Mouse (Mus musculus) thymus, postnatal 25 days (tissue): ENCODE measurements at regions not wholly inside any gene's neighbourhood (a gene's known extent, or its start where the extent isn't known, plus 50 kb on each side); places are given as distances from the start of the nearest gene placed in this dataset.
A peak's percentile ranks its signal among the peaks of the same experiment; 100 is the strongest.
"Not testable (repeated sequence)": the region's sequence is repeated elsewhere in the genome, so short reads cannot be mapped to it uniquely, and the experiment has no call there.

Source experiments
- DNase-seq: peaks from one replicate; pipeline ENCODE4 v3.0.0; 2022

DNA sequence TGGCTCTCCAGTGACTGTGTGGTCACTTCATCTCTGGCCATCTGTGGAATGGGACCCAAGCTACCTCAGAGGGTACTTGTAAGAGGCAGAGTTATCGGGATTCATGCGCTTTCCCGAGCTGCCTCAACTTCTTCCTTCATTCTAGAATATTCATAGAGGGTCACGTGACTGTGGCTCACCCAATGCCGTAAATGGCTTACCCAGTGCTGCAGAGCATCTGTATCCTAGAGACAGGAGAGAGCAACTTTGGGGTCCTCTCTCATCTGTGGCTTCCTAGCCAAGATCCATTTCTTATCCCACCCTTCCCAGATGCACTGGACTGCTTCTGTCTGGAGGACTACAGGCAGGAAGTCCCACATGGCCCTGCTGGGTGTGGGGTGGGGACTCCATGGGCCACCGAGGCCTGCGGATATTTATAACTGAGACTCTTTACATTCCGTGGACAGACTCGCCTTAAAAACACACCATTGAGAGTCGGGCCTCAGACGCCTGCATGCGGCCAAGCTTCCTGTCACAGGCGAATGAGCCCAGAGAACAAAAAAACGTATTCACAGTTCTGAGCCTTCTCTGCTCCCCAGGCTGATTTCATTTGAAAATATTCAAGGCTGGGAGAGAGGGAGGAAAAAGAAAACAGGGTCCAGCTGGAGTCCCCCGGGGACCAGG is 138.3 kb upstream of the Haao start:
- no peak for DNase-seq

DNA sequence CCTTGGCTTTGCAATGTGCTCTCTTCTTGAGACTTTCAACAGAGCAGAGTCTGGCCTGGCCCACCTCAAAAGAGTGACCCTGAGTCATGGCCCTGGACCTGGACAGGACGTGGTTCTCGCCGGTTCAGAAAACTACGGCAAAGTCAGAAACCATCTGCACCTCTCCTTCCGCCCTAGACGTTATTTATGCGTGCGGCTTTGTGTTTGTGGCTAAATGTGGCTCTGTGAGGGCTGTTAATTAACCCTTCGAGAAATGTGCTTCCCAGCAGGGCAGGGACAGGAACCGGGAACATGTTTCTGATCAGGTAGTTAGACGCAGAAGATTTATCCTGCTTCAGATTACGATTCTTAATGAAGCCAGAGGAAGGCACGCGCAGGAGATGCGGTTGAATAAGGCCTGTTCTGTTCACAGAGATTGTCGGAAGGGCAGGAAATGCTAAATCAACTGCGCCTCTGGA is 137.6 kb upstream of the Haao start:
- no peak for DNase-seq

DNA sequence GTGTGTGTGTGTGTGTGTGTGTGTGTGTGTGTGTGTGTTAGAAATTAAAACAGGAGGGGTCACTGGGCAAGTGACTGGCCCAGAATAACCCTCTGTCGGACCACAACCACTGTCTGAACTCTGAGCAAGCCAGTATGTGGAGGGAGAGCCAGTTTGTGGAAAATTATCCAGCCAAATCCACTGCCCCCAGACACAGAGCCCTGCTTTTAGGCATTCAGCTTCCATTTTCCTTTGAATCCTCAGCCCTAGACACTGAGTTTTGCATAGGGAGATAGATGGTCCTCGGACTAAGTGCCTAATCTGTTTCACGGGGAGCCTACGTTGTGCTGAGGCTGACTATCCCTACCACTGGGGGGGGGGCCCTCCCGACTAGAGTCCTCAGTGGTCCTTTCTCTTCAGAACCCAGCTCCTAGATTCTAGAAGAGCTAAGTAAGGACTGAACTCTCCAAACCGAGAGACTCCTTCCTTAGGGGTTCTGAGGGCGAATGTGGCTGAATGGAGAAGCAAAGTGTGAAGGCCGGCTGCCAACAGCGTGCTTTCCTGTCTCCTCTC is 136.2 kb upstream of the Haao start:
- no peak for DNase-seq

DNA sequence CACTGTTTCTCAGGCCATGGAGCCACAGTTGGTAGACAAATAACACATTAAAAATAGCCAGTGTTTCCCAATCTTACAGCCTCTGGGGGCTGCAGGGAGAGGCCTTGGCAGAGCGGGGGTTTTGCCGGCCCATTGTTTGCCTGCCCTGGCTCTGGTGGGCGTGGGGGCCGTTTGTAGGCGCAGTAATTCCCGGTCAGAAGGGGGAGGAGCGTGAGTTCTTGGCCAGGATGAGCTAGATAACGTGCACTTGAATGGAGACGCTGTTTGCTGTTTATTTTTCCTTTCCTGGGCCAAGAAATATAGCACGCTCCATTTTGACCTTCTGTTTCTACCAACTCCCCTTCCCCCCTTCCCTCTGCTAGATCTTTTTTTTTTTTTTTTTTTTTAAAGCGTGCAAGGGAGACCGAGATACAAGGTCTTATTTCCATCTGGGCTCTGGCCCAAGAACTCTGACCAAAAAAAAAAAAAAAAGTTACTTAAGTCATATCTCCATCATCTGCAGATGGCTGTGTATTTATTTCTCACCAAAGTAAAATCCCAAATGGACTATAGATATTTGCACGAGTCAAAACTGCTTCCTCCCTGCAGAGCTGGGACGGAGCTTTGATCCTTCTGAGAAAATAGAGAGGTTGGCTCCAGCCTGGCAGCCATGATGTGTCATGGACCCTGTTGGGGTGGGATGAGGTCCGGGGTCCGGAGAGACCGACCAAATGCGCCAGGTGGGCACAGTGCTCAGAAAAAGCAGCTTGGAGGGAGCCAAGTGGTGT is 135.5 kb upstream of the Haao start:
- no peak for DNase-seq

DNA sequence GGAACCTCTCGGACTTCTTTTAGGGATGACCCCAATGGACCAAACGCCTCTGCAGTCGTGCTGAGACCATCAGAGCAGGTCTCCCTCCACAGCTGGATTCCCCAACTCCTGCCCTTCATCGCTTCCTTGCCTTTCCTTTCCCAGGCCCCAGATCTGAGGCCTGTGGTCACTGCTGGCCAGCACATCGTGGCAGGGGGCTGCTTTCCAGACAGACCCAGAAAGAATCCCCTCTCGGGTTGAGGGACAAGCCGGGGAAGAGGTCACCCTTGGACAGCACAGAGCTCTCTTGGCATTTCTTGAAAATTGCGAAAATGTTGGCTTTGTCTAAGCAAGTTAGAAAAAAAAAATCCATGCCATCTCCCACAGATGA is 134.9 kb upstream of the Haao start:
- DNase-seq: no peak

DNA sequence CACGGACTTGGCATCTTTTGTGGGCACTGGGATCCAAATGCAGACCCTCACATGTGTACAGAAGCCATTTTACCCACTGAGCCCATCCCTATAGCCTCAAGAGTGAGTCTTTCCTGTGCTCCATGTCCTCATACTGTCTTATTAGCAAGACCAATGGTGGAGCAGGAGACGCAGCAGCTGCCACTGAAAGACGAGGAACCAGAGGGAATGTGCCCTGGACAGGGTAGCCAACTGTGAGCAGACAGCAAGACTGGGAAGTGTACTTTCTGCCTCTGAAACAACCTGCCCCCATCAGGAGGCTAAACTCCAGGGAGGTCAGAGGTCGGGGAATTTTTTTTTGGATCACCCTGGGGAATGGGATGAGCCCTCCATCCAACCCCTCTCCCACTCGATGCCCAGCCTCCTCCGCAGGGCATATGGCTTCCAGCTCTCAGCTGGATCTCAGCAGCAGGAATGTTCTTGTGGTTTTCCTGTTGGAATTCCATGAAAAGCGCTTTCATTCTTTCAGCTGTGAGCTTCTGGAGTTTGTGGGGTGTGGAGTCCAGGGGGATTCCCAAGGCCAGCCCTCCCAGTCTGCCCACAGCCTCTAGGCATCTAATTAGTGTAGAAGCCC is 131.2 kb upstream of the Haao start:
- DNase-seq: no peak

DNA sequence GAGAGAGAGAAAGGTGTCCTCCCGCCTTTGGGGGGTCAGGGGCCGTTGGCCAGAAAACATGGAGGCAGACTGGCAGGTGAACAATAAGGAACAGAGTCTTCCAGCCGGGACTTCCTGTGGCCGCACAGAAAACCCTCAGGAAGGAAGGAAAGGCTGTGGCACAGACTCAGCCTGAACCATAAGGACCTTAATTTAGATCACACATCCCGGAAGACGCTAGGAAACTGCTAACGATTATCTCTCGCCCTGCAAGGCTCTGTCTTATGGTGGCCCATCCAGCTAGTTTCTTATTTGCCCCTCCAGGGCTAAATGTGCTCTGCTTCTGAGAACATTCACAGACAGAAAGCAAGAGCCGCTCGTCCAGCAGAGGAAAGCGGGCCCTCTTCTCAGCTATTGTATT is 130.0 kb upstream of the Haao start:
- no peak for DNase-seq

DNA sequence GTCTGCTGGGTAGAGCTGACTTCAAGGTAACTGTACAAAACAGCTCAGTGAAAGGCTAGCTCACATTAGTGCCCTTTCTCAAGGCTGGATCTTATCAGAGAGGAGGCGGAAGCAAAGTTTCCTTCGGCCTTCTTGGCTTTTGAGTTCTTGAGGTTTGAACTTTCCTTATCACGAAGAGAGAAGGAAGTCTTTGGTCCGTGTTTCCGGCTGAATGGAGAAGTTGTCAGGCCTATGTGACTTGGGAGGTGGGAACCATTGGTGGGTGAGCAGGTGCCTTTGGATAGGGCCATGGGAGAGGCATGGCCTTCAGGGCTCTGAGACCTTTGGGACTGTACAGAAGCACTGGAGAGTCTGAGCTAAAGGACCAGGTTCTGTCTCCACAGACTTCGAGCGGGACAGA is 128.1 kb upstream of the Haao start:
- no peak for DNase-seq

DNA sequence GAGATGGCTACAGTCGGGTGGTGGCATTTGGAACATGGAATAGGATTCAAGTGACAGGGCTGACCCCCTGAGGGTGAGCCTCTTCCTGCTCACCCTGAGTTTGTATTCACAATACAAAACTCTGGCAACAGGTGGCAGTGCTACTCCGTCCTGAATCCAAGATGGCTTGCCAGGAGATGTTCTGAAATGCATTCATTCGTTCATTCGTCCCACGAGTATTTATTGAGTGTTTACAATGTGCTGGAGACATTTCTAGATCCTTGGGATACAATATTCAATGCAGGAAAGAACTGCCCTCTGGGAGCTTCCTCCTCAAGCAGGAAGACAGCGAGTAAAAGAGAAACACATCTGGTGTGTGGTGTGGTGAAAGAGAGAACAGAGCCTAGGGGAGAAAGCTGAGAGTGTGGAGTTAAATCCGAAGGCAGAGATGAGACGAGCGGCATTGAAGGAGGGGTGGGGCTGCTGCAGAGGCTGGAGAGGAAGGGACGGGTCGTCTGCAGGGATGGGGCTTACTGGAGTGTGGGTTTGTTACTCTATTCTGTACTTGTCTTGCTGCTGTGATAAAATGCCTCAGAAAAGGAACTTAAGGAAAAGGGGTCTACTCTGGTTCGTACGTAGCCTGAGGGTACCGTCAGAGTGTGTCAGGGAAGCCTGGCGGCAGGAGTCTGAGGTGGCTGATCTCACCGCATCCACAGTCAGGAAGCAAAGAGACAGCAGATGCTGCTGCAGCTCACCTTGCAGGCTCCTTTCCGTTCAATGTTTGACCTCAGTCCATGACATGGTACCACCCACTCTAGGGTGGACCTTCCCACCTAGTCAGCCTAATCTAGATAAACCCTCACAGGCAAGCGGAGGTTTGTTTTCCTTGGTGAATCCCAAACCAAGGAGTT is 125.9 kb upstream of the Haao start:
- DNase-seq: peak; percentile 81

DNA sequence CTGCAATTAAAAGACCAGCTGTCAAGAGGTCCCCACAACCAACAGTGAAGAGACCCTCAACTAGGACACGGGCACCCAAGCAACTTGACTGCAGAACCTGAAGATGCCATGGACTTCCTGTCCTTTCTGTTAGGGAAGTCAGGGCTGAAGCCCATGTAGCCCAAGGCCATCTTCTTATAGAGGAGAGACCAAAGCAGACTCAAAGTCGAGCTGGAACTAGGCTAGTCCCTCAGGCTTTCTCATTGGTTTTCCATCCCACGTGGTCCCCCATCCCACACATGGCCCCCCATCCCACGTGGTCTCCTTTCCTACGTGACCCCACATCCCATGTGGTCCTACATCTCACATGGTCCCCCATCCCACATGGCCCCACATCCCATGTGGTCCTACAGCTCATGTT is 125.1 kb upstream of the Haao start:
- no peak for DNase-seq

DNA sequence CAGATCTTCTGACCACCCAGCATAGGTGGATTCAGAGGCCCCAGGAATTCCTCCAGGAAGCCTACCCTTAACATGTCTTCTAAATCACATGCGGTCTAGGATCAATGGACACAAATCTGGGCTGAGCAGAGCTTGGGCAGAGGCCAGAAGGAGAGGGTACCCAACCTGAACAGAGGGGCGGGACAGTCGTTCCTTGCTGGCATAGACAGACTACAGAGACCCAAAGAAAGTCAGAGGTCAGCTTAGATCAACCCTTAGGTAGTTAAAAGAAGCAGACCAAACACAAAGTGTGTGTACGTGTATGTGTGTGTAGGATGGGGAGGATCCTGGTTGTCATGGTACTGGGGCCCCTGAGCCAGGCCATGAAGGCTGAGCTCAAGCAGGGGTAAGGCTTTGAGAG is 124.7 kb upstream of the Haao start:
- DNase-seq: no peak

DNA sequence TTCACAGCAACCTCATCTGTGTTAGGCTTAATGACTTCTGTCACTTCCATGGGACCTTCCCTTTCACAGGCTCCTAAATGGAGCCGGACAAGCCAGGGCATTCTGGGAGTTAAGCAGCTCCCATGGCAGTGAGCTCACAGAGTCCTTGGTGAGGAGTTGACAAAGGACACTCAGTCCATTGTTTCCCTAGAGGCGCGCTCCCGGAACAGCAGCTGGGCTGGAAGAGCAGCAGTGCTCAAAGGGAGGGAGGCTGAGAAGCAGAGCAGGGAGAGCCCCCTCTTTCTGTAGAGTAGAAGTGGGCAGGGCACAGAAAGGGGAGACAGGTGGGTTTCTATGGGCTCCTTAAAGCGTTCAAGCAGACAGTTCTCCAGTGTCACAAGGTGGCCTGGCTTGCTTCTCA is 124.3 kb upstream of the Haao start:
- no peak for DNase-seq

DNA sequence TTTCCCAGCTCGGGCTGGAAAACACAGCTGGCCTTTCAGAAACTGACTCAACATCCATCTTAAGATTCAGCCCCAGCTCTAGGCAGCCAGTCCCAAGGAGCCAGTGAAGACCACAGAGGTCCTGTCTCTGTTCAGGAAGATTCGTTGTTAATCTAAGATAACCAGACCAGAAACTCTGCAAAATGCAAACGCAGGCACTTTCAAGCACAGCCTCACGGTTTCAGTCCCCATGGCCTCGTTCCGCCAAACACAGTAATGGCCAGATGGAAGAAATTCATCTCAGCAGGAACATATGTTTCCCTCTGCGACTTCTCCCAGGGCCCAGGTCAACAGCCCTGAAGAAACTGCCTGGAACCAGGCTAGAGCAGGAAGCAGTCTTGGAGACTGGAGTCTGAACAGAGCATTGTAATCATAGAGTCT is 121.7 kb upstream of the Haao start:
- no peak for DNase-seq

DNA sequence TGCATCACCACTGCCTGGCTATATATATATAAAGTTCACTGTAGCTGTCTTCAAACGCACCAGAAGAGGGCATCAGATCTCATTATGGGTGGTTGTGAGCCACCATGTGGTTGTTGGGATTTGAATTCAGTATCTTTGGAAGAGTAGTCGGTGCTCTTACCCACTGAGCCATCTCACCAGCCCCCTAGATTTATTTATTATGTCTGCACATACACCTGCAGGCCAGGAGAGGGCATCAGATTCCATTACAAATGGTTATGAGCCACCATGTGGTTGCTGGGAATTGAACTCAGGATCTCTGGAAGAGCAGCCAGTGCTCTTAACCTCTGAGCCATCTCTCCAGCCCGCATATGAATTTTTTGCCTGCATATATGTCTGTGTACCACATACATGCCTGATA is 120.4 kb upstream of the Haao start:
- DNase-seq: not testable (repeated sequence)

DNA sequence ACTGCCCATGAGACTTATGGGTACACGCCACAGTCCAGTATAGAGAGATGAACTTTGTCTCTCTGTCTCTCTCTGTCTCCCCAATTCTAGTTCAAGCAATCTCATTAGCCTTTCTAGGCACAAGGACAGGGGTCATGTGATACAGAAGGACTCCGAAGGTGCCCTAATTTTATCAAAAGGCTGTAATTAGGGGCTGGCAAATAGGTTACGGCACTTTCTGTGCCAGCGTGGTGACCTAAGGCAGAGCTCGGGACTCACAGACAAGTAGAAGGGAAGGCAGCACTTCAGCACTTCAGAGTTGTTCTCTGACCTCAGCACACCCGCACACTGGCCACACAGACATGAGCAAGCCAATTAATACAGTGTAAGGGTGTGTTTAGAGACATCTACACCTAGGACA is 119.2 kb upstream of the Haao start:
- DNase-seq: no peak

DNA sequence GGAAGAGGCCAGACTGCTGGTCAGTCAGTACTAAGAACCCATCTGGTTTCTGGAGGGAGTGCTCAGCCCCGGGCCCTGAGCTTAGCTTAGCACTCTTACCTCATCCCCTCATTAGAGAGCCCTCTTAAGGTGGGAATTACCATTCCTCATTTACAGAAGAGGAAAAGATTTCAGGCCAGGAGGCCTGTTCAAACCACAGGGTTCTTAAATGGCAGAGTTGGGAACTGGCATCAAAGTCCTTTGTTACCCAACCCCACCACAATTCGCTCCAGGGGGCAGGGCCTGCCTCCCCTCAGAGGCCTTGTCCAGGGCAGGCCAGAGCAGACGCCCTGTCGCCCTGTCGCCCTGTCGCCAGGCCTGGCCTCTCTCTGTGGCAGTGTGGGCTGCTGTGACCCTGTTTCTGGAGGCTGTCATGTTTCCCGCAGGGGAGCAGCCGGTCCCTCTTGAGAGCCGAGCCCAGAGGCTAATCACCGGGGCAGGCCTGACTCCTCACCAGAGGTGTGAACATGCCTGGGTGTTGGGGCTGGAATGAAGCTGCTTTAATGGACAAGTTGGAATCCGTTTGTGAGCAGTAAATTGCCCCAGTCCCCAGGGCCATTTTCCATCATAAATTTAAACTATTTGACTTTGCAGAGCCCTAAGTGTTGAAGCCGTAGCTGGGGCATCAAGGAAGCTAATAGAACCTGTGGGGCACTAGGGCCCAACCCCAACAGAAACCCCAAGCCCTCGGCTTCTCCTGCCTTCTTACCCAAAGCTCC is 116.9 kb upstream of the Haao start:
- no peak for DNase-seq

DNA sequence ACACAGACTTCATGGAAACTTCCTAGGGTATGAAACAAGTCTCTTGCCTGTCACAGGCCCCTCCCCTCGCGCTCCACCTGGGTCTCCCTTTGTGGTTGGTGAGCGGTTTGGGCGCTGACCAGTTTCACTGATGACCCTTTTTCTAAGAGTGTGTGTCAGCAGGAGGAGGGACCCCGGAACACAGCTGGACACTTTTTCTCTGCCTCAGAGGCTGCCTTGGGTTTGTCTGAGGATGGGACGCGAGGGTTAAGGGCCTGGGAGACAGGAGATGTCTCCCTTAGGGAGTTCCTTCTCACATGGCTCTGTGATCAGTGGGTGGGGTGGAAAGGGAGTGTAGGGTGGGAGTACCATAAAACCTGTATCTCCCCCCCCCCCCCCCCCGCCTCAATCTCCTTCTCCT is 115.8 kb upstream of the Haao start:
- no peak for DNase-seq

DNA sequence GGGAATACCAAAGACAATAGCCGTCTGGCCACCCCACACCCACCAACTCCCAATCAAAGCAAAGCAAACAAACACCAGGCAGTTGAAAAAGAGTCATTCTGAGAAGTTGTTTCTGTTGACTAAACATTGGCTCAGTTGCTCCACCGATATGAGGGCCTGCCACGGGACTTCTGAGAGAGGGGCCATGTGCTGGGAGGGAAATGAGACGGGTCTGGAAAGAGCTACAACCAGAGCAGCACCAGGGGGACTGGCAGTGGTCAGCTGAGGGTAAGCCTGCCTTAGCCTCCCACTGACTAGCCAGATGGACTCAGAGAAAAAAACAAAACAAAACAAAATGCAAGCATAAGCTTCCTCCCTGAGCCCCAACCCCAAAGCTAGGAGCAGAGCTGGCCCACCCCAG is 115.1 kb upstream of the Haao start:
- no peak for DNase-seq

DNA sequence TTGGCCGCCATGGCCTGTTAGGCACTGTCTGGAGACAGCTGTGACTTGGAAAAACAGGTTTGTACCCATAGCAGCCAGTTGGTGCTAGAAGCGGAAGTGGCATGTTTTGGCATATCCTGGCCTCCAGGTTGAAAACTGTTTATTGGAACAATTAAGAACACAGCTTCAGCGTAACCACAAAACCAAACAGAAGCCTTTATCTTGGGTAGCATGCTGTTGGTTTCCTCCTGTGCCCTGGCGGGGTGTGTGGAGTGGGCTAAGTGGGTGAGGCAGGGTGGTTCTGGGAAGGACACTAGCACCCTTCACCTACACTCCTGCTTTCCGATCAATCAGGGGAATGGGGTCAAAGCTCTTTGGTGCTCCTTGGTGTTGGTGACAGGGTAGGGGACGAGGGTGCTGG is 114.4 kb upstream of the Haao start:
- no peak for DNase-seq

DNA sequence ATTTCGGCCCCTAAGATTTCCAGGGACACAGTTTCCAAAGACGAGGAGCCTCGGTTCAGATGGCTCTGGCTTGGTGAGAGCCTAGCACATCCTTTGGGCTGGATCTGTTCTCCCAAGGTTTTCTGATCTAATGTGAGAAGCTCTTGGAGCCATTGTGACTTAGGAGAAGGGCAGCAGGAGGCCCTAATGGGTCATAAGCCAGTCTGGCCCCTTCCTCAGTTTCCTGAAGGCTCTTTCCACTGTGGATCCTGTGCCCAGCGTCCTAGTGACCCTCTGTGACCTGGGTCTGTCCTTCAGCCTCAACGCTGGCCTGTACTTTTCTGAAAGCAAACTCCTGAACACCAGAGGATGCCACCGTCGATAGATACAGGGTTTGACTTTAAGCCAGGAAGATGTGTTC is 113.1 kb upstream of the Haao start:
- DNase-seq: no peak

DNA sequence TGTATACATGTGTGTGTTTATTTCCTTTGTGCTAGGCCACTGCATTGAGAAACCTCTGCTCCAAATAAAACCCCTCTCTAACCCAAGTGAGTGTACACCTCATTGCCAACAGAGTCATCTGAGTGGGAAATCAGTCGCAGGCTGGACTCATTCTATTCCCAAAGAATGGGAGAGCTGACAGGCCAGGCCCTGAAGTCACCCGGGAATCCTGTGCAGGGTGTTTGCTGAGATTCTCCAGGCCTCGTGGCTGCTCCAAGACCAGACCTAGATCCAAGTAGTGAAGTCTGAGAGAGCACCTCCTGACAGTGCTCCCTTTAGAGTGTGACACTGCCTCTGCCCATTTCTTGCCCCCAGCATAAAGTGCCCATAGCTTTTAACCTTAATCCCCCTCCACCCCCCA is 112.4 kb upstream of the Haao start:
- no peak for DNase-seq

DNA sequence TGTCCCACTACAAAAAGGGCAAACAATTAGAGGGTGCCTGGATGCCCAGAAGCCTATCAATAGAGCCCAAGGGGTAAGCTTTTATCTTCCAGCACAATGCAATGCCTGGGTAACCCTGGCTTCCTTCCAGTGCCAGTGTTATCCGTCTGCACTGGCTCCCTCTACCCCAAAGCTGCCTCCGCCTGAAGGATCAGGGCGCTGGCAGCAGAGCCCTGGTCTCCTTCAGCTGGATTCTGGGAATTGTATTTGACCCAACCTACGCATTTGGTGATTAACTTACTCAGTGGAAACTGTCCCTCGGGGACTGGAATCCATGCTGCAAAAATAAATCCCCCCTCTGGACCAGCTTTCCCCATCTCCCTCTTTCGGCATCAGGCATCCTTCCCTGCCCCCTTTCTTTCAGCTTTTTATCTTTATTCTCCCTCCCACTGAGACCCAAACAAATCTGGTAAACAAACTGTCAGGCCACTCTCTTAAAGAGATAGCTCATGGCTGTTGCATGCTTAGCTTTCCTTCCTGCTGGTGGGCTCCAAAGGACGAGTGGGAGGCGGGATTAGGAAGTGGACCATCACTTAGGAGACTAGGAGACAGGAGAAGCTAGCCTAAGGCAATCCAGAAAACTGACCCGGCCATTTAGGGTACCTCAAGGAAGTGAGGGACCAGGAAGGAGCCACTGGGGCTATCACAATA is 111.5 kb upstream of the Haao start:
- DNase-seq: no peak
